ENCODE assay signal across 8 mouse cellular contexts in the genomic region with DNA sequence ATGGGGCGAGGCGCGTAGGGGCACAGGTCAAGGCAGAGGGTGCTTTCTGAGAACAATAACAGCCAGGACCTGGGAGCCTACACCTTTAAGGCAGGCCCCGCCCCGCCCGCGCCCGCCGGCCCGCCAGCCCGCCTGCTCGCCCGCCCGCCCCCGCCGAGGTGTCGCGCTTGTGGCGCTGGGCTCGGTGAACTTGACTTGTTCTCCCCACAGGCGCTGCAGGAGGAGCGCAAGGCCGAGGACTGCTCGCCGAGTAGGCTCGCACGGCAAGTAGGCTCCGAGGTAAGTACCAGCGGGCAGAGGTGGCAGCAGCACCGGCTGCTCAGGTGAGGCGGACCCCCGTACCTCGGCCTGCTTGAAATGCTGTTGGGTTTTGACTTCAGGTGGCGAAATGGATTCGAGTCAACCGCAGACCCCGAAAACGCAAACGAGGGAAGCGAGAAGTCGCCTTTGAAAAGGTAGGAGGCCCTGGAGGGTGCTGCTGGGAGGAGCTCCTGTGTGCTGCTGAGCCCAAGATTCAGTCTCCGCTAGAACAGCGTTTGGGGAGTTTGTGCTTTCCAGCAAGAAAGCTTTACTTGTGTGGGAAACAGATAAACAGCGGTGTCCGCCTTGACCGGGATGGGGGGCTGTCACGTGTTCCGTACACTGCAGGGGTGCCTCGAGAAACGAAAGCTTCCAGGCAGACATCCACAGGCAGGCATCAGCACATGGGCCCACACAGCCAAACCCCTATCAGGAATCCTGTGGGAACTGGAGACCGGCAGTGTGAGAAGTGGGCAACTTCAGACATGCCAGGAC.
DNase-seq lines count a peak whose midpoint lies in the region; ATAC-seq and TF ChIP-seq lines count a peak whose summit lies in the region.

No protein-coding gene starts in this region.

- H3K4me1 ChIP-seq in erythroblast, embryonic 14.5 days (ENCODE audit: control insufficient read depth), result peaks cover 28% of the 10 kb centered on the region
- H3K4me1 ChIP-seq in lung, embryonic 16.5 days (replicated peaks; ENCODE audit: control insufficient read depth, insufficient read depth, low read length), result peaks cover 40% of the 10 kb centered on the region
- H3K4me1 ChIP-seq in thymus, adult 2 months (replicated peaks; ENCODE audit: control insufficient read depth, insufficient read depth, low read length), result peaks cover 22% of the 10 kb centered on the region

- peak overlapping the region; percentile 84 for H3K4me3 ChIP-seq in erythroblast, embryonic 14.5 days (replicated peaks)
- H3K4me3 ChIP-seq in lung, embryonic 16.5 days (ENCODE audit: low read length), result peak overlapping the region; percentile 92
- peak overlapping the region; percentile 92 for H3K4me3 ChIP-seq in thymus, adult 2 months (ENCODE audit: control insufficient read depth, insufficient read depth, low read length)

- peak overlapping the region; percentile 98 for H3K27ac ChIP-seq in lung, embryonic 16.5 days (ENCODE audit: low read length)
- H3K27ac ChIP-seq in thymus, adult 2 months (ENCODE audit: control insufficient read depth, insufficient read depth, low read length), result peak overlapping the region; percentile 79

- H3K27me3 ChIP-seq in erythroblast, embryonic 14.5 days (ENCODE audit: control insufficient read depth), result no peaks in the 10 kb centered on the region
- H3K27me3 ChIP-seq in lung, embryonic 16.5 days (ENCODE audit: control insufficient read depth, insufficient read depth, low read depth, low read length), result no peaks in the 10 kb centered on the region
- no peaks in the 10 kb centered on the region for H3K27me3 ChIP-seq in thymus, adult 2 months (ENCODE audit: control insufficient read depth, insufficient read depth, low read length)

- 0 out of 2 replicates have a peak, but pooled peaks have one; percentile 12 for TF ChIP-seq POLR2A in brain, embryonic 14.5 days (IDR thresholded peaks at IDR 0.05; ENCODE audit: borderline replicate concordance, extremely low read depth, insufficient read depth, insufficient read length, poor library complexity, severe bottlenecking)
- TF ChIP-seq POLR2A in thymus, adult 2 months (IDR thresholded peaks at IDR 0.05; ENCODE audit: control insufficient read depth, extremely low read depth, insufficient read depth, low read length, poor library complexity), result peak; percentile 86

- peak overlapping the region; percentile 80 for H3K4me2 ChIP-seq in lung, embryonic 16.5 days (ENCODE audit: low read depth, low read length)

- WGBS in lung, embryonic 16.5 days, result under 1% methylated on average over 41 of the region's 51 CpGs
- under 1% methylated on average over 51 of the region's 51 CpGs for WGBS in thymus, adult 2 months

- peak overlapping the region; percentile 99 for H3K9ac ChIP-seq in lung, embryonic 16.5 days (ENCODE audit: low read length)

- intact Hi-C loops in heart, postnatal 14 days (cut with DNase I), result loop anchor here (2.0 to 5.0 kb wide), 6 partner anchors 37 to 313 kb away; no protein-coding TSS in a partner anchor

- DNase-seq in CD8-positive naive resting alpha-beta T cell, adult 2 months (ENCODE audit: low read depth in 2 of 2, low spot score in 2 of 2), result peak; percentile 69
- peak; percentile 78 for DNase-seq in brain, embryonic 14.5 days (ENCODE audit: low read depth)
- peak; percentile 89 to 92 for DNase-seq in heart, postnatal 14 days
- DNase-seq in layer of hippocampus, adult 18-20 months (ENCODE audit: low spot score in 2 of 2), result peak; percentile 56 to 74
- peak; percentile 74 for DNase-seq in ovary, adult 18-20 months (ENCODE audit: low spot score)
- DNase-seq in thymus, adult 2 months, result peak; percentile 89

- H3K9me3 ChIP-seq in erythroblast, embryonic 14.5 days (ENCODE audit: control insufficient read depth, low read length), result no peaks in the 10 kb centered on the region
- no peaks in the 10 kb centered on the region for H3K9me3 ChIP-seq in lung, embryonic 16.5 days (ENCODE audit: control insufficient read depth, low read length)

- ATAC-seq in lung, embryonic 16.5 days (ENCODE audit: low read depth), result peak; percentile 80

- H3K36me3 ChIP-seq in erythroblast, embryonic 14.5 days (ENCODE audit: control insufficient read depth), result peaks cover 9% of the 10 kb centered on the region
- no peaks in the 10 kb centered on the region for H3K36me3 ChIP-seq in lung, embryonic 16.5 days (ENCODE audit: control insufficient read depth, insufficient read depth, low read length)
- H3K36me3 ChIP-seq in thymus, adult 2 months (ENCODE audit: control insufficient read depth, insufficient read depth, low read length), result no peaks in the 10 kb centered on the region

- TF ChIP-seq CTCF in brain, embryonic 14.5 days (IDR thresholded peaks at IDR 0.05; ENCODE audit: borderline replicate concordance, extremely low read depth, insufficient read depth, insufficient read length), result no peak
- no peak for TF ChIP-seq CTCF in thymus, adult 2 months (IDR thresholded peaks at IDR 0.05; ENCODE audit: borderline replicate concordance, control insufficient read depth, extremely low read depth, insufficient read depth, low read length, poor library complexity)

Comparison
In these comparisons a context has a peak if more than half of its experiments do, and no peak if none do; other contexts are left out.
1. Peak in every context shown above with its lines: DNase-seq, ATAC-seq, H3K4me3 ChIP-seq and H3K27ac ChIP-seq.